Mouse (Mus musculus): Measurements from ENCODE around the gene Kxd1. TPM values are rescaled to one million over a fixed set of nuclear protein-coding genes. Genes with fewer than 3 reads are reported as not detected.
"Not testable (repeated sequence)": the region's sequence is repeated elsewhere in the genome, so short reads cannot be mapped to it uniquely, and the experiment has no call there.

The Kxd1 gene
- total RNA-seq, 2 experiments from 2014 or later: 76.3 to 80.6 TPM

DNA sequence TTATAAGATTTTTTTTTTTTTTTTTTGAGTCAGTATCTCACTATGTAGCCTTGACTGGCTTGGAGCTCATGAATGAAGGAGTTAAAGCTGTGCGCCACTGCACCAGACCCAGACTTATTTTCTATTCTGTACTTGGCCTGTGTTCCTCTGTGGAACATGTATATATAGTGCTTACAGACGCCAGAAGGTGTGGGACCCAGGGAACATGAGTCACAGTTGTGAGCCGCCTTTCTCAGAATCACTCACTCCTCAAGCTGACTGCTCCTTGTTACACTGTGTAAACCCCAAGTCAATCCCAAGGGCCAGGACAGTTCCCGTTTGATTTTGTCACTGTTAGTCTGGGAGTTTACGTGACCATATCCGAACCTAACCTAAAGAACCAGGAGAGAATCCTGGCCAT lies 8.7 kb downstream of the Kxd1 start:
- DNase-seq (ENCODE audit: low spot score): no peak

- DNase-seq (ENCODE audit: low spot score): no peak
Measured at GRCm38 (mm10) chr8:70517940-70518643, 9.7 kb downstream of the Kxd1 start.

GRCm38 (mm10) chr8:70513441-70513840 lies 14.3 kb downstream of the Kxd1 start:
- DNase-seq (ENCODE audit: low spot score): no peak

DNA sequence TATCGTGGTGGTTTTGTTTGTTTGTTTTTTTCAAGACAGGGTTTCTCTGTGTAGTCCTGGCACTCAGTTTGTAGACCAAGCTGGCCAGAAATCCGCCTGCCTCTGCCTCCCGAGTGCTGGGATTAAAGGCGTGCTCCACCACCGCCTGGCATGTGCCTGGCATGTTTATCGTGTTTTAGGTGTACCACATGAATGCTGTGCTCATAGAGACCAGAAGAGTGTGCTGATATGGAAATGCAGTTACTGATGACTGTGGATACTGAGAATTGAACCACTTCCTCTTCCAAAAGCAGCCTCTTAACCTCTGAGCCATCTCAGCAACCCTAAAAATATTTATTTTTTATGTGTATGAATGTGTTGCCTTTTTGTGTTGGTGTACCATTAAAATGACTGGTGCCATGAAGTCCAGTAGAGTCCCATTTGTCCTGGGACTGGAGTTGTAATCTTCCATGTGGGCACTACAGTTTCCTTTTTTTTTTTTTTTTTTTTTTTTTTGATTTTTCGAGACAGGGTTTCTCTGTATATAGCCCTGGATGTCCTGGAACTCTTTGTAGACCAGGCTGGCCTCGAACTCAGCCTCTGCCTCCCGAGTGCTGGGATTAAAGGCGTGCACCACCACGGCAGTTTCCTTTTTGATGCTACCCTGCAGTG lies 15.4 kb downstream of the Kxd1 start:
- no peak for DNase-seq (ENCODE audit: low spot score)

DNA sequence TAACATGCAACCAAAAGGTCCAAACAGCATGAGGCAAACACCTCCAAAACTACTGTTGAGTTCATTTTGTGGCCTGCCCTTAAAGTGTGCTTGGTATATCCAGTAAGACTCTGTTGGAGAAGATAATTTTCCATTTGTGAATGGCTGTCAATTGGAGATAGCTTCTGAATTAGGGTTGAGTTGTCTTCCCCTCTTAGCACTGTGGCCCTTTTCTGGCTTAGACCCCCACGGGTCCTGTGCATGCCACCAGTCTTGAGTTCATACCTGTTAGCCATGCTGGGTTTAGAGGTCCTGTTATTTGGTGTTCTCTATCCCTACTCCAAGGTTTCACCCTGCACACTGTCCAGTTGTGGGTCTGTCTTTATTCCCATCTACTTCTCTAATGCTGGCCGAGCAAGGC lies 16.0 kb downstream of the Kxd1 start:
- no peak for DNase-seq (ENCODE audit: low spot score)

GRCm38 (mm10) chr8:70511174-70511573 lies 16.6 kb downstream of the Kxd1 start:
- DNase-seq (ENCODE audit: low spot score): not testable (repeated sequence)

DNA sequence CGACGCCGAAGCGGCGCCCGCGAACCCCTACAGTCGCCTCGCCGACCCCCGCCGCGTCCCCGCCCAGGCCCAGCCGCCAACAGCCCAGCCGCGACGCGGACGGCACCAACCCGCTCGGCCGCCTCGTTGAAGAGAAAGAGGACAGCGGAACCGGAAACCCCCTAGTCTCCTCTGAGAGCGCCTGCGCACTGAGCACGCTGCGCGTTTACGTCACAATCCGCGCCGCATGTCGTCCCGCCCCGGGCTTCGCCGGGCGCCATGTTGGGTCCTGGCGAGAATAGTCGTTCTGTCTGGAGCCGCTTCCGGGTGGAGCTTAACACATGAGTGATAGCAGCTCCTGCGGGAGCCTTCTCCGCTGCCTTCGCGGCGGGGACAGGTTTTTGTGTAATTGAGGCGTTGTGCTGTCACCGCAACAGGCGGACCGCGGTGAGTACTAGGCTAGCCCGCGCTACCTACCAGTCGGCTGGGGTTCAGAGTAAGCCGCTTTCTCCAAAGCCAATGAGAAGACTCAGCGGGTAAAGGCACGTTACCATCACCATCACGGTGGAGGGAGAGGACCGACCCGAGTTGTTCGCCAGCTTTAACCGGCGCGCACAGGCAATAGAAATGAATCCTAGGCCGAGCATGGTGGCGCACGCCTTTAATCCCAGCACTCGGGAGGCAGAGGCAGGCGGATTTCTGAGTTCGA lies 17.4 kb downstream of the Kxd1 start, which contains the start of gene Uba52:
Gene Uba52 (minus strand): TSS at position 574 of the 688 bp plus-strand sequence.
- DNase-seq (ENCODE audit: low spot score): peak; percentile 98

- DNase-seq (ENCODE audit: low spot score): no peak
Measured at GRCm38 (mm10) chr8:70509281-70509952, 18.3 kb downstream of the Kxd1 start.

DNA sequence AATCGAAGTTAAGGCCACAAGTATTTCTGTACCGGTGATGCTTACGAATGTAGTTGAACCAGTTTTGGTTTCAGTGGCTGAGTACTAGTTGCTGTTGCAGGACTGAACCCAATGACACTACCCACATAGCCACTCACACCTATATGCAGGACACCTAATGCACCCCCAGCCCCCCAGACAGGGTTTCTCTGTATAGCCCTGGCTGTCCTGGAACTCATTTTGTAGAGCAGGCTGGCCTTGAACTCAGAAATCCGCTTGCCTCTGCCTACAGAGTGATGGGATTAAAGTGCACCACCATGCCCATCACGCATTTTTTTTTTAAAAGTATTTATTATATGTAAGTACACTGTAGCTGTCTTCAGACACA lies 20.7 kb downstream of the Kxd1 start:
- DNase-seq (ENCODE audit: low spot score): no peak

DNA sequence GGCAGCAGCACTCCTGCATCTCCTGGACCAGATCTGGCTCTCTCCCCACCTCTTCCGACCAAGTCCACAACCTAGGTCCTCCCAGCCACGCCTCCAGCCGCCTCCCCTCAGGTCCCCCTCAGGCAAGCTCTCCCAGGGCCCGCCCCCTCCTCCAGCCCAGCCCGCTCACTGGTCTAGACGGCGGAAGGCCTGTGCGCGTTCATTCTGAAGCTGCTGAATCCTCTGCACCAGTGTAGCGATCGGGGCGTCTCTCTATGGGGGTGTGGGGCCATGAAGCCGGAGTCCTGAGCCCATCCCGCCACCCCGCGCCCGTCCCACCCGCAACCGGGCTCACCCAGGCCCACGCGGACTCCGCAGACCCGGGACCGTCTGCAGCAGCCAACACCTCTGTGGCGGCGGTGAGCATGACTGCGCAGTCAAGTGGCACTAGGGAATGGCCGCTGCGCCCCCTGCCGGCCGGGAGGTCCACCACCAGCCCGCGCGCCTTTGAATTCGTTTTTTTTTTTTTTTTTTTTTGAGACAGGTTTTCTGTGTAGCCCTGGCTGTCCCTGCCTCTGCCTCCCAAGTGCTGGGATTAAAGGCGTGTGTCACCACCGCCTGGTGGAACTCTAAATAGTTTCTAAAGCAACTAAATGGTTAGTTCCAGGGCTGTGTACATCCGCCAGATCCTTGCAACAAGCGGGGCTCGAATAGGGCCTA lies 21.3 kb downstream of the Kxd1 start, which contains the start of gene Rex1bd:
Gene Rex1bd (minus strand): TSS at position 425 of the 699 bp plus-strand sequence.
- DNase-seq (ENCODE audit: low spot score): peak; percentile 92

- DNase-seq (ENCODE audit: low spot score): no peak
Measured at GRCm38 (mm10) chr8:70505698-70506327, 21.9 kb downstream of the Kxd1 start.

GRCm38 (mm10) chr8:70504851-70505250 lies 22.9 kb downstream of the Kxd1 start:
- DNase-seq (ENCODE audit: low spot score): peak; percentile 83

- peak; percentile 83 for DNase-seq (ENCODE audit: low spot score)
Measured at GRCm38 (mm10) chr8:70504291-70504716, 23.5 kb downstream of the Kxd1 start.

DNA sequence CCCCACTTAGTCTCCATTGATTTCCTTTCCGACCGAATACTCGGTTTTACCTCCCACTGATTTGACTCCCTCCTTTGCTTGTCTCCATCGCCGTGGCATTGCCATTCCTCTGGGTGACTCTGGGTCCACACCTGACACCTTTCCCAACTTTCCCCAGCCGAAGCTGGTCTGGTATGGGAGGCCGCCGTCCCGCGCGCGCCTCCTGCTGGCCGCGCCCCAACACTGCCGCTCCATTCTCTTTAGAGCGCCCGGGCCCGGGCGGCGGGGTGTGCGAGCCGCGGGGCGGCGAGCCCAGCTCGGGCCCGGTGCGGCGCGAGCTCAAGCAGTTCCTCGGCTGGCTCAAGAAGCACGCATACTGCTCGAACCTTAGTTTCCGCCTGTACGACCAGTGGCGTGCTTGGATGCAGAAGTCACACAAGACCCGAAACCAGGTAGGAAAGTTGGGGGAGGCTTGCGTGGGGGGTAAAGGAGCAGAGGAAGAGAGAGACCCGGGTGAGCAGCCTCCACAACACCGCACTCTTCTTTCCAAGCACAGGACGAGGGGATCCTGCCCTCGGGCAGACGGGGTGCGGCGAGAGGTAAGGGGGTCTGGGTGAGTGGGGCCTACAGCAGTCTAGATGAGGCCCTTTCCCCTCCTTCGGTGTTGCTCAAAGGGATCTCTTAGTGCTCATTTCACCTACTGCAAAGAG lies 24.6 kb downstream of the Kxd1 start:
- peak; percentile 72 for DNase-seq (ENCODE audit: low spot score)

GRCm38 (mm10) chr8:70502540-70502939 lies 25.2 kb downstream of the Kxd1 start:
- DNase-seq (ENCODE audit: low spot score): no peak

GRCm38 (mm10) chr8:70501820-70502529 lies 25.8 kb downstream of the Kxd1 start:
- DNase-seq (ENCODE audit: low spot score): peak; percentile 65

- DNase-seq (ENCODE audit: low spot score): no peak
Measured at GRCm38 (mm10) chr8:70500386-70501301, 27.1 kb downstream of the Kxd1 start.

- no peak for DNase-seq (ENCODE audit: low spot score)
Measured at GRCm38 (mm10) chr8:70495771-70496062, 32.0 kb downstream of the Kxd1 start.

Data from gastrocnemius, adult 18-20 months (tissue).